Mouse (Mus musculus) MN1 (cell line): Measurements from ENCODE around the gene Pde4dip.

ENCODE experiments used
- DNase-seq: peaks from one replicate; pipeline ENCODE4 v3.0.0-alpha.2; 2016; ENCODE audit warnings: low spot score

The Pde4dip gene

DNA sequence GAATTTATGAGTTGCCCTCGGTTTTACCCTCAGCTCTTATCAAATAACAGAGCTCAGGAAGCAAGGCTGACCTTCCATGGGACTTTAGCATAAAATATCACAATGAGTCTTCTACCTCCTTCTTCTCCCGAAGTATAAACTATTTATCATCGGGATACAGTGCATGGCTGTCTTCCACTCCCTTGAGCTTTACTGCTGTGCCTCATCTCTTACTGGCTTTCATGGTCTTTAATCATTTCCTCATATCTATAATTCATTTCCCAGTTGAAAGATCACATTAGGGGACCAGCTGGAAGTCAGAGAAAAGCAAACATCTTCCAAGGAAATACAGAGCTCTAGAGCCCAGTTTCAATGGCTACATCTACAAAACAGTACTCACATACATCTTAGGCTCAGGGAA lies 239.5 kb downstream of the Pde4dip start:
- DNase-seq: no peak

GRCm38 (mm10) chr3:97648518-97648917 lies 240.0 kb downstream of the Pde4dip start:
- DNase-seq: no peak

- DNase-seq: no peak
Measured at GRCm38 (mm10) chr3:97642001-97642400, 246.5 kb downstream of the Pde4dip start.

GRCm38 (mm10) chr3:97641396-97641795 lies 247.1 kb downstream of the Pde4dip start:
- no peak for DNase-seq
